Mouse (Mus musculus): Measurements from ENCODE around the gene Arid3b. TPM values are rescaled to one million over a fixed set of nuclear protein-coding genes. Genes with fewer than 3 reads are reported as not detected.

The Arid3b gene
- polyA plus RNA-seq, 1 experiment: 93.0 TPM

DNA sequence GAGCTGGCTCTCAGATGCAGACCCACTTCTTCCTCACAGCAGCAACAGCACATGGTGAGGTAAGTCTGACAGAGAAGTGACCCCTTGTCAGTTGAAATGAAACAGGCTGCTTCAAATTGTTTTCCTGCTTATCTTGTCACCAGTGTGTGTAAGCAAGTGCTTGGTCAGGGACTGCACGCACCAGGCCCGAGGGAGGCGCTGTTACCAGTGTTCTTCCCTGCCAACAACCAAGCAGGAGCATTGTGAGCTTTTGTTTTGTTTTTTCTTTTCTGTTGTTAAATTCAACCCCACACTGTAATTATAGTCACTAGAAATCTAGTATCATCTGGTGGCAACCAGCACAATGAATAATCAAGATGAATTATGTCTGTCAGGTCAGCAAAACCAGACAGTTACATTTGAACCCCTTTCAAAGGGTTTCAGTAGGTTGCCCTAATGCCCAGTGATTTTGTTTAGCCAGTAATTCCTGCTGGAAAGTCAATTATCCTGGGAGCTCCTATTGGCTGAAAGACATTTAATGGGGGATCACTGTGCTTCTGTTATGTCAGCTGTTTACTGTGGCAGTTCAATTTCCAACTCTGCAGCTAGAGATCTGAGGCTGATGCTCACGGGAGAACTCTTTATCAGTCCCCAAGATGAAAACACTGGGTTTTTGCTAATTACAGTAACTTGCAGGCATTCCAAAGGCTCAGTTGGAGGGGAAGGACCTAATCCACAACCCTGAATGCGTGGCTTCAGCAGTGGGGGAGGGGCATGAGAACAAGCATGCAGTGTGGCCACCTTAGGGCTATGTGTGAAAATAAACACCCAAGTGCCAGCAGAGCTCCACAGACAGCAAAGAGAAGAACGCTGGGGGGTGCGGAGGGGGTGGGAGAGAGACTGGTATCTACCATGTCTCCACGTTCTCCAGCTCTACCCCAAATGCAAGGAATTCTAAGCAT lies 24.5 kb downstream of the Arid3b start:
- H3K36me3 ChIP-seq (ENCODE audit: control insufficient read depth, insufficient read depth, low read length, poor library complexity, severe bottlenecking): no peaks in the 10 kb centered on the region; the same call in 1 of the 2 replicates
- H3K9me3 ChIP-seq (replicated peaks; ENCODE audit: control insufficient read depth, insufficient read depth, low read length, poor library complexity, severe bottlenecking): no peaks in the 10 kb centered on the region
- no peak overlapping the region for H3K4me3 ChIP-seq (ENCODE audit: low read depth, low read length)
- no peak for TF ChIP-seq POLR2A (IDR thresholded peaks at IDR 0.05; ENCODE audit: insufficient read depth, low read length)
- 0 out of 2 replicates have a peak, but pooled peaks have one; percentile 38 for TF ChIP-seq EP300 (IDR thresholded peaks at IDR 0.05; ENCODE audit: insufficient read depth, low read depth, low read length)
- TF ChIP-seq CTCF (IDR thresholded peaks at IDR 0.05; ENCODE audit: low read depth, low read length): peak; percentile 29
- peaks cover 6% of the 10 kb centered on the region for H3K4me1 ChIP-seq (ENCODE audit: control insufficient read depth, insufficient read depth, low read length)
- no peak overlapping the region for H3K9ac ChIP-seq (ENCODE audit: low read depth, poor library complexity, severe bottlenecking)
- H3K27me3 ChIP-seq (ENCODE audit: control insufficient read depth, insufficient read depth, low read length, poor library complexity, severe bottlenecking): no peaks in the 10 kb centered on the region
- no peak overlapping the region for H3K27ac ChIP-seq (ENCODE audit: insufficient read depth, low read length)

DNA sequence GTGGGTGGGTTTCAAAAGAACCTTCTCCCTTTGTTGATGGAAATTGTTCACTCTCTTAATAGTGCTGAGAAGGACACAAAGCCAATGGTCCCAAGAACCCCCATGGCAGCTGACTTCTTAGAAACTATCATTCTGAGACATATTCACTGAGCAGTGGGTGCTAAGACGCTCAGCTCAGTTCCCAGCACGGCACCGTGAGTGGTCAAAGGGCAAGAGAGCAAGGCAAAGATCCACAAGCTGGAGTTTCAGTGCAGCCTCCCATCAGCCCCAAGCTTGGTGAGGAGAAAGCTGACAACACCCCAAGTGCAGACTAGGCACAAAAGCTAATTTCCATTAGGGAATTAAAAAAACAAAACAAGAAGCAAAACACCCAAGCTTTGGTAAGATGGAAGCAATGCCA lies 25.9 kb downstream of the Arid3b start:
- Histone ChIP-seq H3K36me3 (ENCODE audit: control insufficient read depth, insufficient read depth, low read length, poor library complexity, severe bottlenecking) (no peaks in the 10 kb centered on the region; the same call in 1 of the 2 replicates), H3K9ac (ENCODE audit: low read depth, poor library complexity, severe bottlenecking) (no peak overlapping the region), H3K27me3 (ENCODE audit: control insufficient read depth, insufficient read depth, low read length, poor library complexity, severe bottlenecking) (no peaks in the 10 kb centered on the region), H3K9me3 (replicated peaks; ENCODE audit: control insufficient read depth, insufficient read depth, low read length, poor library complexity, severe bottlenecking) (no peaks in the 10 kb centered on the region), H3K4me3 (ENCODE audit: low read depth, low read length) (no peak overlapping the region), H3K4me1 (ENCODE audit: control insufficient read depth, insufficient read depth, low read length) (peaks cover 7% of the 10 kb centered on the region), H3K27ac (ENCODE audit: insufficient read depth, low read length) (no peak overlapping the region)
- no peak for TF ChIP-seq EP300 (IDR thresholded peaks at IDR 0.05; ENCODE audit: insufficient read depth, low read depth, low read length)
- TF ChIP-seq POLR2A (IDR thresholded peaks at IDR 0.05; ENCODE audit: insufficient read depth, low read length): no peak
- TF ChIP-seq CTCF (IDR thresholded peaks at IDR 0.05; ENCODE audit: low read depth, low read length): no peak

DNA sequence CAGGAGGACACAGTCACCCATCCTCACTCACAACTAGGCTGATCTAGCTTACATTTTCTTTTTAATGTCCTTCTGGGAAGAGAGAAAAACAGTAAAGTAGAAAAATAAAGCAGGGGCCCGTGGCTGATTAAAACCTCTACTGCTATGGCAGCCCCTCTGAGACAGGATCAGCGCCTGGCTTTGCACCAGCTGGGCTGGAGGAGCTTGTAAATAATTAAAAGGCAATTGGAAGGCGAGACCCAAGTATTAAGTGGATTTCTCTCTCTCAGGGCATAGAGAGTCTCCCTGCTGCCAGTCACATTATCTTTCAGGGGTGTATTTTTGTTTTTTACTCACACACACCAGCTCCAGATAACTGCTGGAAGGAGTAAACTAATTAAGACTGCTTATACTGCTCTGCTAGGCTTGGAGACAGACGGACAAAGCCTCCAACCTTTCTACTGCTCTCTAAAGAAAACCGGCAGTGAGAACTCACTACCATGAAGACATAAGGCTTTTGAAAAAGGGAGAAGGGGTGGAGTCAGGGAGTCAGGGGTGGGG lies 27.8 kb downstream of the Arid3b start:
- Histone ChIP-seq H3K4me3 (ENCODE audit: low read depth, low read length) (no peak overlapping the region), H3K36me3 (ENCODE audit: control insufficient read depth, insufficient read depth, low read length, poor library complexity, severe bottlenecking) (no peaks in the 10 kb centered on the region; the same call in 1 of the 2 replicates), H3K9ac (ENCODE audit: low read depth, poor library complexity, severe bottlenecking) (no peak overlapping the region), H3K27ac (ENCODE audit: insufficient read depth, low read length) (no peak overlapping the region), H3K4me1 (ENCODE audit: control insufficient read depth, insufficient read depth, low read length) (peaks cover 5% of the 10 kb centered on the region), H3K27me3 (ENCODE audit: control insufficient read depth, insufficient read depth, low read length, poor library complexity, severe bottlenecking) (no peaks in the 10 kb centered on the region), H3K9me3 (replicated peaks; ENCODE audit: control insufficient read depth, insufficient read depth, low read length, poor library complexity, severe bottlenecking) (no peaks in the 10 kb centered on the region)
- TF ChIP-seq EP300 (IDR thresholded peaks at IDR 0.05; ENCODE audit: insufficient read depth, low read depth, low read length) (no peak), CTCF (IDR thresholded peaks at IDR 0.05; ENCODE audit: low read depth, low read length) (no peak), POLR2A (IDR thresholded peaks at IDR 0.05; ENCODE audit: insufficient read depth, low read length) (no peak)

DNA sequence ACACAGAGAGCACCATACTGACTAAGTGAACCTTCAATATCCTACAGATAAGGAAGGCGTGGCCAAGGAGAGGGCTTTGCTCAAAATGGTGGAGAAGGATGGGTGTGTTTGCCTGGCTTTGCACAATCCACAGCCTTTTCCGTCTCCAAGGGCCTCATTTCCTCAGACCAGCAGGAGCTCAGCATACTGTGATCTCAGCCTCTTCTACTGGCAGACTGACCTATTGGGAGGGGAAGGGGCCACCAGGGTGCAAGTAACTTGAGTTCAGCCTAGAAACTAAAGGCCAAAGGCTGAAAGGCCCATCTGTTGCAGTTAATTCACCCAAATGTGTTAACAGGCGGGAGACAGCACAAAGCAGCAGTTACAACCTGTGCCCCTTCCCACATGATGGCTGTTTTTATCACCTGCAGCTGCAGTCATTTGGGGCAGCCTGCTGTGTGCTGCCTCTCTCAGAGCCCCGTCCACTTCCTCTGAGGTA lies 29.4 kb downstream of the Arid3b start:
- no peaks in the 10 kb centered on the region for H3K27me3 ChIP-seq (ENCODE audit: control insufficient read depth, insufficient read depth, low read length, poor library complexity, severe bottlenecking)
- no peaks in the 10 kb centered on the region; the same call in 1 of the 2 replicates for H3K36me3 ChIP-seq (ENCODE audit: control insufficient read depth, insufficient read depth, low read length, poor library complexity, severe bottlenecking)
- no peak overlapping the region for H3K9ac ChIP-seq (ENCODE audit: low read depth, poor library complexity, severe bottlenecking)
- no peaks in the 10 kb centered on the region for H3K9me3 ChIP-seq (replicated peaks; ENCODE audit: control insufficient read depth, insufficient read depth, low read length, poor library complexity, severe bottlenecking)
- H3K4me3 ChIP-seq (ENCODE audit: low read depth, low read length): no peak overlapping the region
- H3K27ac ChIP-seq (ENCODE audit: insufficient read depth, low read length): peak overlapping the region; percentile 91
- H3K4me1 ChIP-seq (ENCODE audit: control insufficient read depth, insufficient read depth, low read length): peaks cover 2% of the 10 kb centered on the region
- TF ChIP-seq EP300 (IDR thresholded peaks at IDR 0.05; ENCODE audit: insufficient read depth, low read depth, low read length) (peak; percentile 59; the same call in 1 of the 2 replicates), POLR2A (IDR thresholded peaks at IDR 0.05; ENCODE audit: insufficient read depth, low read length) (no peak), CTCF (IDR thresholded peaks at IDR 0.05; ENCODE audit: low read depth, low read length) (no peak)

DNA sequence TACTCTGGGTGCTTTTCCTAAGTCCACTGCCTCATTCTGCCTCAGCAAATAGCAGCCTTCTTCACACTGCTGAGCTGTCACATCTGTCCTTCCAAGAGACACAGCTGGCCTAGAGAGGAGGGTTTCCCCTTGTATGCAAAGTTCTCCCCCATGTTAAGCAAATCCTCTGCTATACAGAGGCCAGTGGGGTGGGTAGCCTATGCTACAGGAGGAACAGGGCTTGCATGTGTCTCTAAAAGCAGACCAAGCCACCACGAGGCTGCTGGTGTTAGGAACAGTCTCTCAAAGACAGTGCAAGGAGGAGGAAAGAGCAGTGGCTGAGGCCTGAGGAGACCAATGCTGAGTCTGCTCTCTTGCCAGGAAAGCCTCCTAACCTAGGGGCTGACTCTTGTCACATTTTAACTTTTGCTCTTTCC lies 30.5 kb downstream of the Arid3b start:
- Histone ChIP-seq H3K4me1 (ENCODE audit: control insufficient read depth, insufficient read depth, low read length) (peaks cover 2% of the 10 kb centered on the region), H3K4me3 (ENCODE audit: low read depth, low read length) (no peak overlapping the region), H3K27me3 (ENCODE audit: control insufficient read depth, insufficient read depth, low read length, poor library complexity, severe bottlenecking) (no peaks in the 10 kb centered on the region), H3K36me3 (ENCODE audit: control insufficient read depth, insufficient read depth, low read length, poor library complexity, severe bottlenecking) (no peaks in the 10 kb centered on the region; the same call in 1 of the 2 replicates), H3K27ac (ENCODE audit: insufficient read depth, low read length) (0 out of 2 replicates have a peak overlapping the region, but pooled peaks have one; percentile 1), H3K9me3 (replicated peaks; ENCODE audit: control insufficient read depth, insufficient read depth, low read length, poor library complexity, severe bottlenecking) (no peaks in the 10 kb centered on the region), H3K9ac (ENCODE audit: low read depth, poor library complexity, severe bottlenecking) (no peak overlapping the region)
- TF ChIP-seq POLR2A (IDR thresholded peaks at IDR 0.05; ENCODE audit: insufficient read depth, low read length): no peak
- no peak for TF ChIP-seq CTCF (IDR thresholded peaks at IDR 0.05; ENCODE audit: low read depth, low read length)
- TF ChIP-seq EP300 (IDR thresholded peaks at IDR 0.05; ENCODE audit: insufficient read depth, low read depth, low read length): no peak

All from ES-Bruce4 (cell line).